Mouse (Mus musculus) limb, embryonic 12.5 days (tissue): ENCODE data around the gene Vac14. TPM values are rescaled to one million over a fixed set of nuclear protein-coding genes. Genes with fewer than 3 reads are reported as not detected.

Experiments used
- ATAC-seq: fragments of 200-750 bp; cut with Nextera tagmentation; 2 replicates; pipeline ENCODE4 v1.8.0; 2017; ENCODE audit warnings: low read depth, moderate TSS enrichment; ENCODE audit not compliant: insufficient number of reproducible peaks, insufficient read depth, low FRiP score, low TSS enrichment
- H3K27ac ChIP-seq: fragments of 300-500 bp; sonication (generic); 2 replicates; pipeline ENCODE4 v1.5.1; 2016; ENCODE audit warnings: mild to moderate bottlenecking, moderate library complexity
- H3K27me3 ChIP-seq: fragments of 300-500 bp; sonication (generic); 2 replicates; pipeline ENCODE4 v1.6.1; 2016; ENCODE audit warnings: mild to moderate bottlenecking, moderate library complexity
- H3K36me3 ChIP-seq: fragments of 300-500 bp; sonication (generic); 2 replicates; pipeline ENCODE4 v1.6.1; 2016; ENCODE audit warnings: mild to moderate bottlenecking, moderate library complexity
- H3K4me1 ChIP-seq: fragments of 300-500 bp; sonication (generic); replicated peaks from 2 replicates; pipeline ENCODE4 v1.6.1; 2016
- H3K4me2 ChIP-seq: fragments of 300-500 bp; sonication (generic); 2 replicates; pipeline ENCODE4 v1.6.1; 2016; ENCODE audit warnings: mild to moderate bottlenecking, moderate library complexity
- H3K4me3 ChIP-seq: fragments of 300-500 bp; sonication (generic); replicated peaks from 2 replicates; pipeline ENCODE4 v1.5.1; 2016; ENCODE audit warnings: mild to moderate bottlenecking
- H3K9ac ChIP-seq: fragments of 300-500 bp; sonication (generic); replicated peaks from 2 replicates; pipeline ENCODE4 v1.6.1; 2016; ENCODE audit warnings: mild to moderate bottlenecking, moderate library complexity
- H3K9me3 ChIP-seq: fragments of 300-500 bp; sonication (generic); 2 replicates; pipeline ENCODE4 v1.6.1; 2016; ENCODE audit warnings: mild to moderate bottlenecking, moderate library complexity
- WGBS: fragments of 180-500 bp; shearing (Covaris S2); methylation state at CpG from one replicate; pipeline ENCODE4 v1.1.7; 2016; 5-methylcytosine and 5-hydroxymethylcytosine counted together
- polyA plus RNA-seq: library from polyadenylated mRNA; unstranded; fragments of >200 nt; fragmentation: Nextera tagmentation; extraction: Ambion mirVana; gene quantifications from 2 replicates; pipeline ENCODE4 v1.2.1, GENCODE M21; 2016

The Vac14 gene
- polyA plus RNA-seq, 1 experiment from 2014 or later: 23.3 TPM

GRCm38 (mm10) chr8:110718969-110719670, 100.7 kb downstream of the Vac14 start:
- no peak for ATAC-seq

GRCm38 (mm10) chr8:110719898-110720653, 101.7 kb downstream of the Vac14 start:
- WGBS: 52% methylated on average over 6 of the region's 6 CpGs
- H3K9ac ChIP-seq: no peak overlapping the region; the same call in 1 of the 2 replicates

More at GRCm38 (mm10) chr8:110718969-110719670, 100.7 kb downstream of the Vac14 start:
- Histone ChIP-seq H3K36me3 (peaks cover 13% of the 10 kb centered on the region), H3K4me3 (no peak overlapping the region), H3K4me1 (peaks cover 66% of the 10 kb centered on the region), H3K9ac (peak overlapping the region; percentile 12; the same call in 1 of the 2 replicates), H3K9me3 (no peaks in the 10 kb centered on the region), H3K27ac (peak overlapping the region; percentile 92), H3K4me2 (no peak overlapping the region), H3K27me3 (no peaks in the 10 kb centered on the region)
- 36% methylated on average over 12 of the region's 12 CpGs for whole genome bisulfite sequencing

GRCm38 (mm10) chr8:110720685-110721598, 102.6 kb downstream of the Vac14 start, which contains the start of gene Mtss1l:
TSS of gene Mtss1l (plus strand) at chr8:110721476.
- H3K27me3 ChIP-seq: no peaks in the 10 kb centered on the region
- peak within 1 kb of the TSS; percentile 93 for H3K4me2 ChIP-seq
- H3K4me1 ChIP-seq: peaks cover 84% of the 10 kb centered on the region
- ATAC-seq: peak; percentile 85
- WGBS: 2% methylated on average over 67 of the region's 75 CpGs
- peak within 1 kb of the TSS; percentile 92 for H3K27ac ChIP-seq
- H3K9me3 ChIP-seq: no peaks in the 10 kb centered on the region
- H3K36me3 ChIP-seq: peaks cover 24% of the 10 kb centered on the region
- H3K9ac ChIP-seq: peak within 1 kb of the TSS; percentile 89
- H3K4me3 ChIP-seq: peak within 1 kb of the TSS; percentile 80

More at GRCm38 (mm10) chr8:110719898-110720653, 101.7 kb downstream of the Vac14 start:
- Histone ChIP-seq H3K4me2 (peak overlapping the region; percentile 93), H3K4me1 (peaks cover 75% of the 10 kb centered on the region), H3K9me3 (no peaks in the 10 kb centered on the region), H3K36me3 (peaks cover 18% of the 10 kb centered on the region), H3K27ac (peak overlapping the region; percentile 92), H3K27me3 (no peaks in the 10 kb centered on the region), H3K4me3 (0 out of 2 replicates have a peak overlapping the region, but pooled peaks have one; percentile 80)
- ATAC-seq: no peak

GRCm38 (mm10) chr8:110721606-110722413, 103.4 kb downstream of the Vac14 start:
- peak; percentile 38 for ATAC-seq
- no peaks in the 10 kb centered on the region for H3K9me3 ChIP-seq

GRCm38 (mm10) chr8:110722414-110723011, 104.1 kb downstream of the Vac14 start:
- Histone ChIP-seq H3K27ac (peak overlapping the region; percentile 92), H3K27me3 (no peaks in the 10 kb centered on the region), H3K4me3 (peak overlapping the region; percentile 80), H3K36me3 (peaks cover 40% of the 10 kb centered on the region), H3K4me1 (peaks cover 86% of the 10 kb centered on the region), H3K9me3 (no peaks in the 10 kb centered on the region), H3K4me2 (peak overlapping the region; percentile 93), H3K9ac (peak overlapping the region; percentile 89)
- no peak for ATAC-seq
- 48% methylated on average over 11 of the region's 11 CpGs for WGBS

More at GRCm38 (mm10) chr8:110721606-110722413, 103.4 kb downstream of the Vac14 start:
- H3K36me3 ChIP-seq: peaks cover 33% of the 10 kb centered on the region
- peak overlapping the region; percentile 92 for H3K27ac ChIP-seq
- WGBS: under 1% methylated on average over 34 of the region's 59 CpGs
- peak overlapping the region; percentile 93 for H3K4me2 ChIP-seq
- peaks cover 89% of the 10 kb centered on the region for H3K4me1 ChIP-seq
- no peaks in the 10 kb centered on the region for H3K27me3 ChIP-seq
- H3K4me3 ChIP-seq: peak overlapping the region; percentile 80
- peak overlapping the region; percentile 89 for H3K9ac ChIP-seq

GRCm38 (mm10) chr8:110724493-110724892, 106.1 kb downstream of the Vac14 start:
- Histone ChIP-seq H3K9me3 (no peaks in the 10 kb centered on the region), H3K4me2 (peak overlapping the region; percentile 93), H3K9ac (no peak overlapping the region), H3K27ac (peak overlapping the region; percentile 90), H3K36me3 (peaks cover 60% of the 10 kb centered on the region), H3K4me3 (no peak overlapping the region), H3K27me3 (no peaks in the 10 kb centered on the region), H3K4me1 (peaks cover 67% of the 10 kb centered on the region)
- no peak for ATAC-seq
- WGBS: 63% methylated on average over 3 of the region's 3 CpGs

GRCm38 (mm10) chr8:110725084-110725838, 106.9 kb downstream of the Vac14 start:
- no peaks in the 10 kb centered on the region for H3K9me3 ChIP-seq
- no peak for ATAC-seq
- WGBS: 56% methylated on average over 7 of the region's 7 CpGs
- H3K4me1 ChIP-seq: peaks cover 59% of the 10 kb centered on the region
- peak overlapping the region; percentile 90 for H3K27ac ChIP-seq
- no peaks in the 10 kb centered on the region for H3K27me3 ChIP-seq
- H3K36me3 ChIP-seq: peaks cover 68% of the 10 kb centered on the region
- peak overlapping the region; percentile 93 for H3K4me2 ChIP-seq
- peak overlapping the region; percentile 44; the same call in 1 of the 2 replicates for H3K9ac ChIP-seq
- 0 out of 2 replicates have a peak overlapping the region, but pooled peaks have one; percentile 3 for H3K4me3 ChIP-seq

GRCm38 (mm10) chr8:110726893-110727292, 108.5 kb downstream of the Vac14 start:
- Histone ChIP-seq H3K36me3 (peaks cover 84% of the 10 kb centered on the region), H3K4me2 (peak overlapping the region; percentile 13; the same call in 1 of the 2 replicates)

GRCm38 (mm10) chr8:110731346-110731859, 113.0 kb downstream of the Vac14 start:
- WGBS: 96% methylated on average over 8 of the region's 8 CpGs
- Histone ChIP-seq H3K27me3 (no peaks in the 10 kb centered on the region), H3K27ac (no peak overlapping the region), H3K9me3 (no peaks in the 10 kb centered on the region), H3K36me3 (peaks cover 100% of the 10 kb centered on the region), H3K9ac (no peak overlapping the region), H3K4me3 (no peak overlapping the region), H3K4me2 (no peak overlapping the region), H3K4me1 (peaks cover 8% of the 10 kb centered on the region; the same call in 1 of the 2 replicates)
- ATAC-seq: no peak

More at GRCm38 (mm10) chr8:110726893-110727292, 108.5 kb downstream of the Vac14 start:
- Histone ChIP-seq H3K9ac (no peak overlapping the region), H3K4me3 (no peak overlapping the region), H3K27me3 (no peaks in the 10 kb centered on the region), H3K4me1 (peaks cover 51% of the 10 kb centered on the region), H3K27ac (no peak overlapping the region), H3K9me3 (no peaks in the 10 kb centered on the region)
- 10% methylated on average over 18 of the region's 18 CpGs for WGBS
- no peak for ATAC-seq
